Mouse (Mus musculus) kidney, embryonic 15.5 days (tissue): ENCODE measurements around the gene Adarb2. TPM values are rescaled to one million over a fixed set of nuclear protein-coding genes. Genes with fewer than 3 reads are reported as not detected.
"Not testable (repeated sequence)": the region's sequence is repeated elsewhere in the genome, so short reads cannot be mapped to it uniquely, and the experiment has no call there.

Experiments
- ATAC-seq: fragments of 200-750 bp; cut with Nextera tagmentation; replicated peaks from 2 replicates; pipeline ENCODE4 v1.8.0; 2017; ENCODE audit warnings: moderate TSS enrichment; ENCODE audit not compliant: low FRiP score
- H3K27ac ChIP-seq: fragments of 300-500 bp; sonication (generic); 2 replicates; pipeline ENCODE4 v1.5.1; 2015; ENCODE audit warnings: mild to moderate bottlenecking, inconsistent platforms
- H3K27me3 ChIP-seq: fragments of 300-500 bp; sonication (generic); 2 replicates; pipeline ENCODE4 v1.6.1; 2015; ENCODE audit warnings: inconsistent platforms
- H3K36me3 ChIP-seq: fragments of 300-500 bp; sonication (generic); 2 replicates; pipeline ENCODE4 v1.6.1; 2015; ENCODE audit warnings: inconsistent platforms
- H3K4me1 ChIP-seq: fragments of 300-500 bp; sonication (generic); 2 replicates; pipeline ENCODE4 v1.6.1; 2015; ENCODE audit warnings: inconsistent platforms
- H3K4me2 ChIP-seq: fragments of 300-500 bp; sonication (generic); 2 replicates; pipeline ENCODE4 v1.6.1; 2015; ENCODE audit warnings: moderate library complexity, mild to moderate bottlenecking, inconsistent platforms
- H3K4me3 ChIP-seq: fragments of 300-500 bp; sonication (generic); replicated peaks from 2 replicates; pipeline ENCODE4 v1.5.1; 2015; ENCODE audit warnings: mild to moderate bottlenecking, inconsistent platforms
- H3K9ac ChIP-seq: fragments of 300-500 bp; sonication (generic); 2 replicates; pipeline ENCODE4 v1.6.1; 2015; ENCODE audit warnings: mild to moderate bottlenecking, inconsistent platforms
- H3K9me3 ChIP-seq: fragments of 300-500 bp; sonication (generic); replicated peaks from 2 replicates; pipeline ENCODE4 v1.6.1; 2016; ENCODE audit warnings: inconsistent platforms
- WGBS: fragments of 180-500 bp; shearing (Covaris S2); methylation state at CpG from one replicate; pipeline ENCODE4 v1.1.7; 2015; ENCODE audit warnings: mixed read lengths; 5-methylcytosine and 5-hydroxymethylcytosine counted together
- polyA plus RNA-seq: library from polyadenylated mRNA; unstranded; fragments of >200 nt; fragmentation: Nextera tagmentation; extraction: Ambion mirVana; gene quantifications from 2 replicates; pipeline ENCODE4 v1.2.1, GENCODE M21; 2015

The Adarb2 gene
- polyA plus RNA-seq, 1 experiment from 2014 or later = 0.51 TPM

DNA sequence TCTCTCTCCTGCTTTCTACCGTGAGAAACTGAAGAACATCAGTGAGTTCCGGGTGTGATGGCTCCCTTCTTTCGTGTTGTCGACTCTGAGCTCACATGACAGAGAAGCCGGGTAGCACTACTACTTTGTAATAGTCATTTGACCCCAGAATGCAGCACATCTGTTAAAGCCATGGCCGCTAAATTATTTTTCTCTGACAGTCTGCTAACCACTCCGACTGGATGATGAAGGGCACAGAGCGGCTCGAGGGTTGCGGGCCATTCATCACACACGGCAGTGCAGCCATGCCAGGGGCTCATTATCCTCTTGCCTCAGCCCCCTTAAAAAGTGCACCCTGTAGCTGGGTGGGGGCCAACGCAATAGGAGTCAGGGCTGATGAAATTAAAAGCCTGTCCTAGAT, 371.2 kb downstream of the Adarb2 start:
- no peaks in the 10 kb centered on the region for H3K4me1 ChIP-seq
- WGBS = 28% methylated on average over 12 of the region's 12 CpGs
- no peaks in the 10 kb centered on the region for H3K9me3 ChIP-seq
- no peak overlapping the region for H3K4me2 ChIP-seq
- H3K27ac ChIP-seq = no peak overlapping the region
- no peak overlapping the region for H3K4me3 ChIP-seq
- H3K9ac ChIP-seq = no peak overlapping the region
- no peaks in the 10 kb centered on the region for H3K27me3 ChIP-seq
- peak; percentile 56; the same call in 1 of the 2 replicates for ATAC-seq
- H3K36me3 ChIP-seq = no peaks in the 10 kb centered on the region

- Histone ChIP-seq H3K27me3 (no peaks in the 10 kb centered on the region), H3K27ac (no peak overlapping the region), H3K4me1 (no peaks in the 10 kb centered on the region), H3K9ac (no peak overlapping the region), H3K4me2 (no peak overlapping the region), H3K36me3 (no peaks in the 10 kb centered on the region), H3K9me3 (no peaks in the 10 kb centered on the region), H3K4me3 (no peak overlapping the region)
- 75% methylated on average over 8 of the region's 8 CpGs for WGBS
- ATAC-seq = no peak
Observed at GRCm38 (mm10) chr13:8584257-8585005, 381.8 kb downstream of the Adarb2 start.

GRCm38 (mm10) chr13:8587447-8587846, 384.8 kb downstream of the Adarb2 start:
- H3K9me3 ChIP-seq = no peaks in the 10 kb centered on the region
- H3K9ac ChIP-seq = no peak overlapping the region
- H3K4me1 ChIP-seq = no peaks in the 10 kb centered on the region
- 82% methylated on average over 7 of the region's 7 CpGs for WGBS
- H3K27ac ChIP-seq = no peak overlapping the region
- H3K4me2 ChIP-seq = no peak overlapping the region
- no peaks in the 10 kb centered on the region for H3K36me3 ChIP-seq
- no peak overlapping the region for H3K4me3 ChIP-seq
- no peak for ATAC-seq
- H3K27me3 ChIP-seq = no peaks in the 10 kb centered on the region

- H3K4me1 ChIP-seq = no peaks in the 10 kb centered on the region
- WGBS = 88% methylated on average over 3 of the region's 3 CpGs
- no peaks in the 10 kb centered on the region for H3K27me3 ChIP-seq
- H3K36me3 ChIP-seq = no peaks in the 10 kb centered on the region
- H3K9me3 ChIP-seq = no peaks in the 10 kb centered on the region
- no peak for ATAC-seq
- no peak overlapping the region for H3K4me2 ChIP-seq
- no peak overlapping the region for H3K9ac ChIP-seq
- no peak overlapping the region for H3K4me3 ChIP-seq
- no peak overlapping the region for H3K27ac ChIP-seq
Observed at GRCm38 (mm10) chr13:8590460-8590859, 387.8 kb downstream of the Adarb2 start.

DNA sequence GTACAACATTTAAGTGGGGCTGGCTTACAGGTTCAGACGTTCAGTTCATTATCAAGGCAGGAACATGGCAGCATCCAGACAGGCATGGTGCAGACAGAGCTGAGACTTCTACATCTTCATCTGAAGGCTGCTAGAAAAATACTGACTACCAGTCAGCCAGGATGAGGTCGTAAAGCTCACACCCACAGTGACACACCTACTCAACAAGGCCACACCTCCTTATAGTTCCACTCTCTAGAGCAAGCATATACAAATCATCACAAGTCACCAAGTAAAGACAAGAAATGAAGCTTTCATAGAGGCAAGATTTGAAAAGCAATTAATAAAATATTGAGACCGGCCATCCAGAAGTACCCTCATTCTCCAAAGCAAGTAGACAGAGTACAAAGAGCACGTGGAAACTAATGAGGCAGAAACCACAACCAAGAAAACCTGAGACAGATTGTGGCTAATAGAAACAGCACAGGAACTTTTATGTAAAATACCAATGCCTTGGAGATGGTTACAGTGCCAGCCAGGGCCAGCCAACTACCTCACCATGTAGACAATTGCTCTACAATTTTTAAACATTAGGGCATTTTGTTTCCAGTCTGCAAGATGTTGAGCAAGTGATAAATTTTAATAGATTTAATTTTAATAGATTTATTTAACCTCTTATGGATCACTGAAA, 394.4 kb downstream of the Adarb2 start:
- no peak for ATAC-seq
- no peaks in the 10 kb centered on the region for H3K27me3 ChIP-seq
- H3K4me2 ChIP-seq = no peak overlapping the region

DNA sequence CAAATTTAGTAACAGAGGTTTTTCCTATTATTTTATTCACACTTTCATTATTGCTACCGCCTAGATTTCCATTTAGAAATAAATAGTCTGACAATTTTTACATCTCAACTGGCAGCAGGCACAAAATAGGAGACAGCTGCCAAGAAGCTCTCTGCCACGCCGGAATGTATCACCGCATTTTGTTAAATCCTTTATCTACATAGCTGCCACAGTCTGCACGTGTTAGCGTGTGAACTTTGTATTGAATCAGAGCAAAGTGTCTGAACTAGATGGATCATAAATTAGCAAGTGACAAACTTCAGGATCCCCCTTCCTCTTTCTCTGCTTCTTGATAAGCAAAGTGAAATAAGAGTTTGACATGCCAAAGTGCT, 395.0 kb downstream of the Adarb2 start:
- no peaks in the 10 kb centered on the region for H3K9me3 ChIP-seq
- 77% methylated on average over 6 of the region's 6 CpGs for WGBS
- ATAC-seq = no peak
- no peaks in the 10 kb centered on the region for H3K27me3 ChIP-seq
- no peak overlapping the region for H3K4me3 ChIP-seq
- no peaks in the 10 kb centered on the region for H3K4me1 ChIP-seq
- H3K27ac ChIP-seq = no peak overlapping the region
- H3K4me2 ChIP-seq = no peak overlapping the region
- no peak overlapping the region for H3K9ac ChIP-seq
- H3K36me3 ChIP-seq = no peaks in the 10 kb centered on the region

More for the DNA sequence above, 394.4 kb downstream of the Adarb2 start:
- H3K9ac ChIP-seq = no peak overlapping the region
- WGBS = 51% methylated on average over 4 of the region's 4 CpGs
- H3K4me3 ChIP-seq = no peak overlapping the region
- no peaks in the 10 kb centered on the region for H3K9me3 ChIP-seq
- H3K4me1 ChIP-seq = no peaks in the 10 kb centered on the region
- H3K27ac ChIP-seq = no peak overlapping the region
- H3K36me3 ChIP-seq = no peaks in the 10 kb centered on the region

DNA sequence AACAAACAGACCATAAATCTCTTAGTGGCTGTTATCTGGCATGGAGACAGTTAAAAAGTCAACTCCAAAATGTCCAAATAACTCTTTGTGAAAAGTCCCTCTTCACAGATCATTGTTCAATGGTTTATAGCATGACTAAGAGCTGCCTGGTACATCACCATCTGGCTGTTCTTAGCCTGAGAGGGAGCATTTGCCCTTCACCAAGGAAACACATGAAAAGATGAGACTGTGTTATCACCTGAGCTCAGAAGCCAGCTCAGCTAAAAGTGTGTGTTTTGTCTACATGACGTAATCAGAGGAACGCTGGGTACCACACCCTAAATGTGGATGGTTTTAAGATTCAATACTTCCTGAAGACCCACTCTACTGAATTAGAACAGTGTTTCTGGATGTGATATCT, 403.0 kb downstream of the Adarb2 start:
- Histone ChIP-seq H3K4me3 (no peak overlapping the region), H3K9ac (no peak overlapping the region), H3K36me3 (no peaks in the 10 kb centered on the region), H3K4me2 (no peak overlapping the region), H3K9me3 (no peaks in the 10 kb centered on the region), H3K4me1 (no peaks in the 10 kb centered on the region), H3K27me3 (no peaks in the 10 kb centered on the region), H3K27ac (no peak overlapping the region)
- WGBS = 58% methylated on average over 2 of the region's 2 CpGs
- ATAC-seq = no peak

GRCm38 (mm10) chr13:8608040-8608439, 405.4 kb downstream of the Adarb2 start:
- Histone ChIP-seq H3K36me3 (no peaks in the 10 kb centered on the region), H3K4me2 (no peak overlapping the region)
- WGBS = 63% methylated on average over 12 of the region's 12 CpGs

GRCm38 (mm10) chr13:8608918-8609317, 406.3 kb downstream of the Adarb2 start:
- not testable (repeated sequence) for H3K4me1 ChIP-seq, H3K9me3 ChIP-seq, H3K4me3 ChIP-seq, H3K27ac ChIP-seq, H3K36me3 ChIP-seq, H3K4me2 ChIP-seq, H3K9ac ChIP-seq, ATAC-seq, H3K27me3 ChIP-seq
- 82% methylated on average over 6 of the region's 6 CpGs for WGBS

More at GRCm38 (mm10) chr13:8608040-8608439, 405.4 kb downstream of the Adarb2 start:
- no peaks in the 10 kb centered on the region for H3K27me3 ChIP-seq
- H3K4me3 ChIP-seq = no peak overlapping the region
- no peaks in the 10 kb centered on the region for H3K4me1 ChIP-seq
- H3K9ac ChIP-seq = no peak overlapping the region
- H3K27ac ChIP-seq = no peak overlapping the region
- H3K9me3 ChIP-seq = no peaks in the 10 kb centered on the region
- no peak for ATAC-seq

DNA sequence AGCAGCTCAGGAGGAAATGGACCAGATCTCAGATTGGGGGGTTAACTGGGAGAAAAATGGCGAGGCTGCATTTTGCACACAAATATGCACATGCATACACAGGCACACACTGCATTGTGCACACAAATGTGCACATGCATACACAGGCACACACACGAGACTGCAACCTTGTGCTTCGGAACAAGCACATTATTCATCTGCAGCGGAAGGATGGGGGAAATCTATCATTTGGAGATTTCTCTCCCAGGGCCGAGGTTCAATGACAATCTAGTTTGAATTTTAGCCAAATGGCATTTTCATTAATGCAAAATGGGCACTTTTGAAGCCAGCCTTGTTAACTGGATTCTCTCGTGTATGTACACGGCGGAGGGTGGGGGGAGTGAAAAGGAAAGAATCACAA, 408.3 kb downstream of the Adarb2 start:
- no peak overlapping the region for H3K9ac ChIP-seq
- WGBS = 71% methylated on average over 8 of the region's 8 CpGs
- ATAC-seq = no peak
- no peaks in the 10 kb centered on the region for H3K9me3 ChIP-seq
- H3K4me1 ChIP-seq = no peaks in the 10 kb centered on the region
- H3K36me3 ChIP-seq = no peaks in the 10 kb centered on the region
- no peak overlapping the region for H3K27ac ChIP-seq
- no peak overlapping the region for H3K4me2 ChIP-seq
- no peaks in the 10 kb centered on the region for H3K27me3 ChIP-seq
- no peak overlapping the region for H3K4me3 ChIP-seq

DNA sequence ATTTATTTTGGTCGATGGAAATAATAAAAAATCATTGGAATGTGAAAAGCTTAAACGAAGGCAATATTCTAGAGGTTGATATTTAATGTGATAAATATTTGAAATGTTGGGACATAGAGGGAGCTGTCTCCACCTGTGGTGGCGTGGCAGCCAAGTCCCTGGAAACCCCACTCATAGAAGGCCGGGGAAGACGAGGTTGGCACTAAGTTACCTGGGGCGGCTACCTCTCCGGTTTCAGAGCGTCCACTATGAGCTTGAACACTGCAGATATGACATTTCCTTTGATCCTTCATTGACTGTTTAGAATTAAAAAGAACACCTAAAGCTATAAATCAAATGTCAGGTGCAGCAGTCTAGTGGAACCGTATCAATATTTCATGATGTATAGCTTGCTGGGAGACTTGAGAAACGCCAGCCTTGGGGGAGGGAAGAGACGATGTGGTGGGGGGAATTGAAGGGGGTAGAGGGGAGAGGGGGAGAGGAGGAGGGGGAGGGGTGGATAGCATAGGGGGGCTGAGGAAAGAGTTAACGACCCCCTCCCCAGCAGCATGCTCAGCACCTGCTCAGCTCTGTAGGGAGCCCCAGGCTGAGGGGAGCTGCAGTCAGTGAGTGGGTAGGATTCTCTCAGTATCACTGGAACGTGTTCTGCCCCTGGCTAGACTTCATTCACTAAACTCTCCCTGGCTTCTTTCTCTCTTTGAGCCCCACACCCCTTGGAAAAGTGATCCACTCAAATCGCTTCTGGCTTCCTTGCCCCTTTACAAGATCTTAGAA, 410.1 kb downstream of the Adarb2 start:
- no peak overlapping the region for H3K27ac ChIP-seq
- no peaks in the 10 kb centered on the region for H3K36me3 ChIP-seq
- no peak; the same call in 1 of the 2 replicates for ATAC-seq
- H3K9me3 ChIP-seq = no peaks in the 10 kb centered on the region
- no peak overlapping the region for H3K4me2 ChIP-seq
- no peaks in the 10 kb centered on the region for H3K4me1 ChIP-seq
- no peak overlapping the region for H3K4me3 ChIP-seq
- H3K9ac ChIP-seq = no peak overlapping the region
- WGBS = 46% methylated on average over 14 of the region's 14 CpGs
- no peaks in the 10 kb centered on the region for H3K27me3 ChIP-seq

DNA sequence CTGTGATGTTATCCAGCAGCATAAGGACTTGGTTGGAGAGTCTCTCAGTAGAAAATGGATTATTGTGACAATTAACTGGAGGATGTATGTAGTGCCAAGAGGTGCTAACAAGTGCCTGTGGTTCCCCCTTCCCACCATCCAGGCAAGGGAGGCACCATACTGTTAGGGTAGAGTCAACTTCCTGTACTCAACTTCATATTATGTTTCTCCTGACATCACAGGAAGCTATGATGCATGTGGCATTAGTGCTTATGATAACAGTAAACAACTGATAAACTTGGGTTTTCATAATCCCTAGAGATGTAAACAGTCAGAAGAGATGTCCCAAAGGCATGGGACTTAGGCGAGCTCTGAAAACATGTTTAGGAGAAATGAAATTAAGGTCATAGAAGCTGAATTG, 414.0 kb downstream of the Adarb2 start:
- Histone ChIP-seq H3K27me3 (no peaks in the 10 kb centered on the region), H3K9me3 (no peaks in the 10 kb centered on the region), H3K4me2 (no peak overlapping the region), H3K9ac (no peak overlapping the region), H3K27ac (no peak overlapping the region), H3K4me1 (no peaks in the 10 kb centered on the region), H3K36me3 (no peaks in the 10 kb centered on the region), H3K4me3 (no peak overlapping the region)
- ATAC-seq = no peak
- WGBS = 86% methylated on average over 1 of the region's 1 CpGs
